Mouse (Mus musculus): ENCODE measurements around the gene Gpx6. TPM values are rescaled to one million over a fixed set of nuclear protein-coding genes. Genes with fewer than 3 reads are reported as not detected.

Gpx6 gene
- not detected in 2 replicates for polyA plus RNA-seq (2015; fragmentation: Nextera tagmentation; extraction: Ambion mirVana)

DNA sequence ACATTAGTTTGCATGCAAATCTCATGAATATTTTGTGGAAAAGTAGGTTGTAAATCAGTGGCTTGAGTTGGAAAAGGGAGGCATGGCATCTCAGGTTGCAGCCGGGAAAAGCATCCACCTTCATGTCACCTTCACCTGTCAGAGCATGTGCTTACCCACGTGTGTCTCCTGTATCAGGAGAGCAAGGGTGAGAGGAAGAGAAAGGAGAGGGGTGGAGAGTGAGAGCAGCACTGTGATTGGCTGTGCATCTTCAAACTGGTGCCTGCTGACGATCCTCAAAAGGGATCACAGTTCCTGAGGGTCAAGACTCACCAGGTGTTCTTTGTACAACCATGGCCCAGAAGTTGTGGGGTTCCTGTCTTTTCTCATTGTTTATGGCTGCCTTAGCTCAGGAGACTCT, at the start of gene Gpx6:
Gene Gpx6, plus strand, starts transcription at position 200 of the 400 bp plus-strand sequence.
- H3K9ac ChIP-seq (ENCODE audit: low read length): no peak within 1 kb of the TSS
- no peaks in the 10 kb centered on the region for H3K4me1 ChIP-seq (replicated peaks; ENCODE audit: control insufficient read depth, insufficient read depth, low read length)
- no peaks in the 10 kb centered on the region for H3K36me3 ChIP-seq (ENCODE audit: control insufficient read depth, insufficient read depth, low read length)
- no peaks in the 10 kb centered on the region for H3K27me3 ChIP-seq (ENCODE audit: control insufficient read depth, insufficient read depth, low read depth, low read length)
- H3K9me3 ChIP-seq (ENCODE audit: control insufficient read depth, low read length): no peaks in the 10 kb centered on the region
- no peak within 1 kb of the TSS for H3K4me2 ChIP-seq (ENCODE audit: low read depth, low read length)
- WGBS: 11% methylated on average over 3 of the region's 3 CpGs
- no peak within 1 kb of the TSS for H3K27ac ChIP-seq (ENCODE audit: low read length)
- no peak for ATAC-seq (ENCODE audit: low read depth)
- no peak within 1 kb of the TSS for H3K4me3 ChIP-seq (ENCODE audit: low read length)

DNA sequence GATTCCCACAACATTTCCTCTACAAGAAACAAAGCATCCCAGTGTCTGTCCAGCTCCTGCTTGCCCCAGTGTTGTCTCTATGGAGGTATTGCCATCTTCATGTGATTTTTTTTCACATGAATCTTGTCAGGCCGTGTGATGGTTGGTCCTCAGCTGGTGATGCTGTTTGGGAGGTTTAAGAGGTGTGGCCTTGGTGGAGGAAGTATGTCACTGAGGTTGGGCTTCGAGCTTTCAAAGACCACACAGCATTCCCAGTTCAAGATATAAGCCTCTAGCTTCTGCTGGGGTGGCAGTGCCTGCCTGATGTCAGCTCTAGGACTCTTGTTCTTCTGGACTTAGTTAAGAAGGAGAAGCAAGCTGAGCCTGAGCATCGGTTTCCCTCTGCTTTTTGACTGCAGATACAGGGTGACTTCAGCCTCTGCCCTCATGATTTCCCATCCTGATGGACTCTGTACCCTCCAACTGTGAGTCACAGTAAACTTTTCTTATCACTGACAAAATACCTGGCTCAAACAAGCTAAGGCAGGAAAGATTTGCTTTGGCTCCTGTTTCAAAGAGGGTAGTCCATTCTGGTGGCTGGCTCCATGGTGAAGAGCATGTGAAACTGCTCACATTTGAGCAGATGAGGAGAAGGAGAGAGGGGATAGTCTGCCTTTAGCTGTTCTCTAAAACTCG, 49.0 kb upstream of the Gpx6 start:
- no peaks in the 10 kb centered on the region for H3K36me3 ChIP-seq (ENCODE audit: control insufficient read depth, insufficient read depth, low read length)
- H3K9me3 ChIP-seq (ENCODE audit: control insufficient read depth, low read length): no peaks in the 10 kb centered on the region
- H3K4me3 ChIP-seq (ENCODE audit: low read length): no peak overlapping the region
- WGBS: 56% methylated on average over 4 of the region's 4 CpGs
- no peak for ATAC-seq (ENCODE audit: low read depth)
- no peaks in the 10 kb centered on the region; the same call in 1 of the 2 replicates for H3K27me3 ChIP-seq (ENCODE audit: control insufficient read depth, insufficient read depth, low read depth, low read length)
- H3K4me1 ChIP-seq (replicated peaks; ENCODE audit: control insufficient read depth, insufficient read depth, low read length): peaks cover 13% of the 10 kb centered on the region; the same call in 1 of the 2 replicates
- H3K4me2 ChIP-seq (ENCODE audit: low read depth, low read length): no peak overlapping the region
- H3K27ac ChIP-seq (ENCODE audit: low read length): no peak overlapping the region
- no peak overlapping the region for H3K9ac ChIP-seq (ENCODE audit: low read length)

DNA sequence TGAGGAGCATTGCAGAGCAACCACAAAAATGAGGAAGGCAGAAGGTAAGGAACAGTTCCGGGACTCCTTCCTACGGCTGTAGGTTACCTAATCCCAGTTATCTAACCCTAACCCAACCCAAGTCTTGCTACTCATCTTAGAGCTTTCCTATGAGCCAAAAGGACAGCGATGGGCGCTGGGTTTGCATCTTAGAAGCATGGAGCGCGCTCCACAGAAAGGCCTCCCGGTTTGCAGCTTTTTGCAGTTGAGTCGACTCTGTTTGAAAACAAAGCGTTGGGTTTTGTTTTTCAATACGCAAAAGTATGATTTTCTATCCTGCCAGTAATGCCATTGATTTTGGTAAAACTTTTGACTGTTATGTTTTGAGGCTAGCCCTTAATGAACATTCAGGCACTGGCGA, 48.0 kb upstream of the Gpx6 start:
- 5% methylated on average over 11 of the region's 11 CpGs for WGBS
- no peaks in the 10 kb centered on the region for H3K9me3 ChIP-seq (ENCODE audit: control insufficient read depth, low read length)

DNA sequence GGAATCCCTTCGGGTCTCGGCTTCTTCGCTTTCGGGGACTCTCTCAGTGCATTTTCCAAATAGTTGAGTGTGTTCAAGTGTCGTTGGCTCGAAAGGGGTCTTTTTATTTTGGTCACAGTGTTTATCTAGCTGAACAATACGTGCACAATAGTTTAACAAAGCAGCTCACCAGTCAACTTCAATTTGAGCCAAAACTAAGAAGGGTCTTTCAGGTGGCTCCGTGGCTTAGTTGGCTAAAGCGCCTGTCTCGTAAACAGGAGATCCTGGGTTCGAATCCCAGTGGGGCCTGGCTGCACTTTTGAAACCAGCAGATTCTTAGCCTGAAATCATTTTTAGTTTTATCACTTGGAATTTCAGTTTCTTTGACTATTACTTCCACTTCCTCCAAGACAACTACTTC, 47.6 kb upstream of the Gpx6 start:
- H3K27ac ChIP-seq (ENCODE audit: low read length): no peak overlapping the region
- peak overlapping the region; percentile 52 for H3K4me2 ChIP-seq (ENCODE audit: low read depth, low read length)
- H3K27me3 ChIP-seq (ENCODE audit: control insufficient read depth, insufficient read depth, low read depth, low read length): no peaks in the 10 kb centered on the region; the same call in 1 of the 2 replicates
- peaks cover 13% of the 10 kb centered on the region; the same call in 1 of the 2 replicates for H3K4me1 ChIP-seq (replicated peaks; ENCODE audit: control insufficient read depth, insufficient read depth, low read length)
- 0 out of 2 replicates have a peak overlapping the region, but pooled peaks have one; percentile 24 for H3K9ac ChIP-seq (ENCODE audit: low read length)
- no peaks in the 10 kb centered on the region for H3K36me3 ChIP-seq (ENCODE audit: control insufficient read depth, insufficient read depth, low read length)
- no peak for ATAC-seq (ENCODE audit: low read depth)
- H3K4me3 ChIP-seq (ENCODE audit: low read length): peak overlapping the region; percentile 48
- no peaks in the 10 kb centered on the region for H3K9me3 ChIP-seq (ENCODE audit: control insufficient read depth, low read length)
- WGBS: 2% methylated on average over 11 of the region's 11 CpGs

More for the DNA sequence above, 48.0 kb upstream of the Gpx6 start:
- peak overlapping the region; percentile 48 for H3K4me3 ChIP-seq (ENCODE audit: low read length)
- no peak overlapping the region for H3K27ac ChIP-seq (ENCODE audit: low read length)
- no peaks in the 10 kb centered on the region; the same call in 1 of the 2 replicates for H3K27me3 ChIP-seq (ENCODE audit: control insufficient read depth, insufficient read depth, low read depth, low read length)
- no peaks in the 10 kb centered on the region for H3K36me3 ChIP-seq (ENCODE audit: control insufficient read depth, insufficient read depth, low read length)
- H3K4me2 ChIP-seq (ENCODE audit: low read depth, low read length): peak overlapping the region; percentile 52
- H3K9ac ChIP-seq (ENCODE audit: low read length): 0 out of 2 replicates have a peak overlapping the region, but pooled peaks have one; percentile 24
- no peak for ATAC-seq (ENCODE audit: low read depth)
- peaks cover 13% of the 10 kb centered on the region; the same call in 1 of the 2 replicates for H3K4me1 ChIP-seq (replicated peaks; ENCODE audit: control insufficient read depth, insufficient read depth, low read length)

DNA sequence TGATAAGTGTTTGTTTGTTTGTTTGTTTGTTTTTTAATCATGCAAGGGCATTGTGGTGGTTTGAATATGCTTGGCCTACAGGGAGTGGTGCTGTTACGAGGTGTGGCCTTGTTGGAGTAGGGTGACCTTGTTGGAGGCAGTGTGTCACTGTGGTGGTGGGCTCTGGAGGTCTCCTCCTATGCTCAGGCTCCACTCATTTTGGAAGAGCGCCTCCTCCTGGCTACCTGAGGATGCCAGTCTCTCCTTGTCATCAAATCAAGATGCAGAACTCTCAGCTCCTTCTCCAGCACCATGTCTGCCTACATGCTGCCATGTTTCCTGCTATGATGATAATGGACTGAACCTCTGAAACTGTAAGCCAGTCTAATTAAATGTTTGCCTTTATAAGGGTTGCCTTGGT, 46.2 kb upstream of the Gpx6 start:
- Histone ChIP-seq H3K9ac (ENCODE audit: low read length) (no peak overlapping the region), H3K4me3 (ENCODE audit: low read length) (no peak overlapping the region), H3K4me1 (replicated peaks; ENCODE audit: control insufficient read depth, insufficient read depth, low read length) (peaks cover 7% of the 10 kb centered on the region; the same call in 1 of the 2 replicates), H3K36me3 (ENCODE audit: control insufficient read depth, insufficient read depth, low read length) (no peaks in the 10 kb centered on the region), H3K4me2 (ENCODE audit: low read depth, low read length) (no peak overlapping the region), H3K27ac (ENCODE audit: low read length) (no peak overlapping the region), H3K9me3 (ENCODE audit: control insufficient read depth, low read length) (no peaks in the 10 kb centered on the region), H3K27me3 (ENCODE audit: control insufficient read depth, insufficient read depth, low read depth, low read length) (no peaks in the 10 kb centered on the region; the same call in 1 of the 2 replicates)
- ATAC-seq (ENCODE audit: low read depth): no peak
- WGBS: 52% methylated on average over 2 of the region's 2 CpGs

DNA sequence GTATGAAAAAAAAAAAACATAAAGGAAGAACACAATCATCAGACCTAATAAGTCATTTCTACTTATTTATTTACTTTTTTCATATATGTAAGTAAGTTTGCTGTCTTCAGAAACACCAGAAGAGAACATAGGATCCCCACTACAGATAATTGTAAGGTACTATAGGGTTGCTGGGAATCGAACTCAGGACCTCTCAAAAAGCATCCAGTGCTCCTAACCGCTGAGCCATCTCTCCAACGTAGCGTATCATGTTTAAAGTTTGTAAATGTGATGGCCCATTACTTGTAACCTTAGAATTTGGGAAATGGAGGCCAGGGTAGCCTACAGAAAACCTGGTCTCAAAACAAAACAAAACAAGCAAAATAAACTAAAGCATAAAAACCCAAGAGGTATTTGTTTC, 44.4 kb upstream of the Gpx6 start:
- Histone ChIP-seq H3K4me2 (ENCODE audit: low read depth, low read length) (0 out of 2 replicates have a peak overlapping the region, but pooled peaks have one; percentile 2), H3K27ac (ENCODE audit: low read length) (no peak overlapping the region), H3K9me3 (ENCODE audit: control insufficient read depth, low read length) (no peaks in the 10 kb centered on the region), H3K4me3 (ENCODE audit: low read length) (no peak overlapping the region), H3K9ac (ENCODE audit: low read length) (no peak overlapping the region), H3K36me3 (ENCODE audit: control insufficient read depth, insufficient read depth, low read length) (no peaks in the 10 kb centered on the region), H3K27me3 (ENCODE audit: control insufficient read depth, insufficient read depth, low read depth, low read length) (no peaks in the 10 kb centered on the region; the same call in 1 of the 2 replicates), H3K4me1 (replicated peaks; ENCODE audit: control insufficient read depth, insufficient read depth, low read length) (peaks cover 7% of the 10 kb centered on the region; the same call in 1 of the 2 replicates)
- 31% methylated on average over 4 of the region's 4 CpGs for WGBS
- ATAC-seq (ENCODE audit: low read depth): no peak

DNA sequence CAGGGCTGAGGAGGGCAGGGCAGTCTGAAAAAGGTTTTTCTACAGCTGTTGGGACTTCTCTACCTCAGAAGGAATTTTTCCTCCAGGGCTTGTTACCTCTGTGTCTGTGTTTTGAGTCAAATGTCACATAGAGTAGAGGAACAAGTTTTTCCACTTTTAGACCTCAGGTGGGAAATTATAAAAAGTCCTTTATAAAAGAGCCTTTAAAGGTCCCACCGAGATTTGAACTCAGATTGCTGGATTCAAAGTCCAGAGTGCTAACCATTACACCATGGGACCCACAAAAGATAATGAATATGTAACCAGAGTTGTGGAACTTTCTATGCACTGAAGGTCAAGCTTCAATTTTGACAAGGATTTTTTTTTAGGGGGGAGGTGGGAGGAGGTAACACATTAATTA, 43.7 kb upstream of the Gpx6 start:
- H3K27me3 ChIP-seq (ENCODE audit: control insufficient read depth, insufficient read depth, low read depth, low read length): peaks cover 1% of the 10 kb centered on the region; the same call in 1 of the 2 replicates
- WGBS: 7% methylated on average over 1 of the region's 1 CpGs
- peaks cover 7% of the 10 kb centered on the region; the same call in 1 of the 2 replicates for H3K4me1 ChIP-seq (replicated peaks; ENCODE audit: control insufficient read depth, insufficient read depth, low read length)
- no peaks in the 10 kb centered on the region for H3K9me3 ChIP-seq (ENCODE audit: control insufficient read depth, low read length)
- ATAC-seq (ENCODE audit: low read depth): no peak
- H3K9ac ChIP-seq (ENCODE audit: low read length): no peak overlapping the region
- H3K27ac ChIP-seq (ENCODE audit: low read length): no peak overlapping the region
- peak overlapping the region; percentile 2; the same call in 1 of the 2 replicates for H3K4me2 ChIP-seq (ENCODE audit: low read depth, low read length)
- no peak overlapping the region for H3K4me3 ChIP-seq (ENCODE audit: low read length)
- H3K36me3 ChIP-seq (ENCODE audit: control insufficient read depth, insufficient read depth, low read length): no peaks in the 10 kb centered on the region

DNA sequence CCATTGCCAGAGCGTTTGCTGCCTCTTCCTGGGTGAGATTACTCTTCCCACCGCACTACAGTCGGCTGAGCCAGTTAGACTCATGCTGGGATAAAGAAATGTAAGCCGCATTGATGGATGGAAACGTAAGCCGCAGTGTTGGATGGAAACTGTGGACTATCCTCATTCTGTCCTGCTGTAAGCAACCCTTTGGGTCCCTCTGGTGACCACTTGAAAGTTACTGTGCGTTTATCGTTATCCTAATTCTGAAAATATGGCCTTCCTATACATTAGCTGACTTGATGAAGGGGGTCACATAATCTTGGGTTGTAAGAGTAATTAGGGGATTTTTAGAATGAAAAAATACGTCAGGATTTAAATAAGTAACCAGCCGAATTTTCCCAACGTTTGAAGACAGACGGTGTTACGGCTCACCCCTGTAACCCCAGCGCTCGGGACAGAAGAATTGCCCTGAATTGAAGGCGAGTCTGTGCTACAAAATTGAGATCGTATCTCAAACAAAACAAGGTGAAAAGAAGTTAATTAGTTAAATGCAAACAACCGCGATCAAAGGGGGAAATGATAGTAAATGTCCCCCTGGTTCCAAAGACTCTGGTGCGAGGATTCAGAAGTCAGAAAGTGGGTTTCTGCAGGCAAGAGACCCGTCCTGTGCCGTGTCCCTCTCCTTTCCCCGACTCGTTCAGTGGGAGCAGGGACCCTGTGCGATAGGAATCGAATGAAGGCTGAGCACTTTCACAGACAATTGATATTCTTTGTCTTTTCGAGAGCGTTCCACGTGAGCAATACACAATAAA, 36.7 kb upstream of the Gpx6 start:
- Histone ChIP-seq H3K9me3 (ENCODE audit: control insufficient read depth, low read length) (no peaks in the 10 kb centered on the region), H3K4me3 (ENCODE audit: low read length) (peak overlapping the region; percentile 58), H3K27me3 (ENCODE audit: control insufficient read depth, insufficient read depth, low read depth, low read length) (0 out of 2 replicates have a peak, but pooled peaks cover 2% of the 10 kb centered on the region), H3K4me2 (ENCODE audit: low read depth, low read length) (peak overlapping the region; percentile 75), H3K36me3 (ENCODE audit: control insufficient read depth, insufficient read depth, low read length) (no peaks in the 10 kb centered on the region), H3K9ac (ENCODE audit: low read length) (peak overlapping the region; percentile 46; the same call in 1 of the 2 replicates), H3K27ac (ENCODE audit: low read length) (no peak overlapping the region), H3K4me1 (replicated peaks; ENCODE audit: control insufficient read depth, insufficient read depth, low read length) (peaks cover 10% of the 10 kb centered on the region)
- under 1% methylated on average over 29 of the region's 29 CpGs for WGBS
- ATAC-seq (ENCODE audit: low read depth): peak; percentile 81
